Mouse (Mus musculus) hindbrain, embryonic 16.5 days (tissue): ENCODE results near the gene Pdha1. TPM values are rescaled to one million over a fixed set of nuclear protein-coding genes. Genes with fewer than 3 reads are reported as not detected.

ENCODE experiments used
- polyA plus RNA-seq: library from polyadenylated mRNA; unstranded; fragments of >200 nt; fragmentation: Nextera tagmentation; extraction: Ambion mirVana; gene quantifications from 2 replicates; pipeline ENCODE4 v1.2.1, GENCODE M21; 2015

The Pdha1 gene
- polyA plus RNA-seq, 1 experiment from 2014 or later = 206 TPM

Other genes starting within 250 kb of the Pdha1 start
- 0.14 and 0.18 TPM in 2 replicates for gene Map3k15, start 150.0 kb downstream of the Pdha1 start, polyA plus RNA-seq